Mouse (Mus musculus) B cell, adult 2 months (primary cell): ENCODE results near the gene Parvg.
A peak's percentile ranks its signal among the peaks of the same experiment; 100 is the strongest.

ENCODE experiments used
- DNase-seq, 2 experiments: peaks; one replicate each; pipeline ENCODE4 v3.0.0; 2022

The Parvg gene

GRCm38 (mm10) chr15:84310271-84310670 is 13.6 kb upstream of the Parvg start:
- no peak for DNase-seq

GRCm38 (mm10) chr15:84311295-84312085 is 12.3 kb upstream of the Parvg start:
- DNase-seq: no peak

GRCm38 (mm10) chr15:84312878-84313565 is 10.8 kb upstream of the Parvg start:
- DNase-seq: peak; percentile 35

GRCm38 (mm10) chr15:84313566-84313878 is 10.3 kb upstream of the Parvg start:
- DNase-seq: peak; percentile 64 to 71

GRCm38 (mm10) chr15:84314420-84315080 is 9.3 kb upstream of the Parvg start:
- no peak for DNase-seq

- no peak for DNase-seq
Measured at GRCm38 (mm10) chr15:84315276-84316046, 8.4 kb upstream of the Parvg start.

GRCm38 (mm10) chr15:84319393-84319792 is 4.4 kb upstream of the Parvg start:
- DNase-seq: no peak

GRCm38 (mm10) chr15:84321544-84322174 is 2.2 kb upstream of the Parvg start:
- no peak for DNase-seq

- DNase-seq: peak in 1 of 2 experiments; percentile 26
Measured at GRCm38 (mm10) chr15:84324870-84325553, 1.2 kb downstream of the Parvg start.

GRCm38 (mm10) chr15:84325736-84326135 is 1.9 kb downstream of the Parvg start:
- DNase-seq: peak in 1 of 2 experiments; percentile 8

GRCm38 (mm10) chr15:84328870-84329269 is 5.0 kb downstream of the Parvg start:
- no peak for DNase-seq

- no peak for DNase-seq
Measured at GRCm38 (mm10) chr15:84329940-84330339, 6.1 kb downstream of the Parvg start.

GRCm38 (mm10) chr15:84331066-84331612 is 7.3 kb downstream of the Parvg start:
- no peak for DNase-seq

- DNase-seq: no peak
Measured at GRCm38 (mm10) chr15:84336281-84336817, 12.5 kb downstream of the Parvg start.

- no peak for DNase-seq
Measured at GRCm38 (mm10) chr15:84337599-84337998, 13.8 kb downstream of the Parvg start.

- DNase-seq: no peak
Measured at GRCm38 (mm10) chr15:84340926-84341325, 17.1 kb downstream of the Parvg start.

GRCm38 (mm10) chr15:84348769-84349168 is 24.9 kb downstream of the Parvg start:
- peak; percentile 12 to 31 for DNase-seq

GRCm38 (mm10) chr15:84349915-84350738 is 26.3 kb downstream of the Parvg start:
- no peak for DNase-seq

GRCm38 (mm10) chr15:84351342-84351741 is 27.5 kb downstream of the Parvg start:
- no peak for DNase-seq
